Mouse (Mus musculus) bone marrow macrophage, adult 2 months (primary cell): ENCODE measurements at regions not wholly inside any gene's neighbourhood (a gene's known extent, or its start where the extent isn't known, plus 50 kb on each side); places are given as distances from the start of the nearest gene placed in this dataset.

Source experiments
- H3K27ac ChIP-seq: 2 replicates; pipeline ENCODE4 v1.5.1; 2012; ENCODE audit warnings: low read depth, low read length; ENCODE audit not compliant: insufficient read depth
- H3K4me1 ChIP-seq: 2 replicates; pipeline ENCODE4 v1.6.1; 2012; ENCODE audit warnings: low read length; ENCODE audit not compliant: control insufficient read depth, insufficient read depth
- H3K4me3 ChIP-seq: 2 replicates; pipeline ENCODE4 v1.5.1; 2012; ENCODE audit warnings: mild to moderate bottlenecking, low read length, moderate library complexity; ENCODE audit not compliant: insufficient read depth
- CTCF ChIP-seq: IDR thresholded peaks from 2 replicates; pipeline ENCODE4 v1.5.1; 2012; ENCODE audit warnings: low read depth, mild to moderate bottlenecking, low read length, moderate library complexity
- POLR2A ChIP-seq: IDR thresholded peaks from 2 replicates; pipeline ENCODE4 v1.6.1; 2012; ENCODE audit warnings: mild to moderate bottlenecking, low read depth, low read length, borderline replicate concordance

DNA sequence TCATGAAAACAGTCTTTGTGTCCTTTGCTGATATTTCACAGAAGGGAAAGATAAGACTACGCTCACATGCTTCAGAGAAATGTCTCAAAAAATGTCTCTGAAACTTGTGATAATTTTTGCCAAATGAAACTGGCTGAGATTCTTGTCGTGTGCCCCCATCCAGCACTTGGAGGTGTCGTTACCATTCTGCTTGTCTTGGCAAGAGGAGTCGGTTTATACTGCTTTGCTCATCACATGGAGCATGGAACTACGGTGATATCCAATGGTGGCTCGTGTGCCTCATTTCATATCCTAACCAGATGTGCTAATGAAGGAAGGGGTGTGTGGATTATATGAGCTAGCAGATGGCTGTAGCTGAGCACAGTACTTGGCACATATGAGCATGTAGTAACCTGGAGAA is 169.4 kb upstream of the Etaa1 start:
- Histone ChIP-seq H3K4me3 (no peak overlapping the region), H3K27ac (no peak overlapping the region), H3K4me1 (no peaks in the 10 kb centered on the region)
- no peak for TF ChIP-seq CTCF
- no peak for TF ChIP-seq POLR2A

DNA sequence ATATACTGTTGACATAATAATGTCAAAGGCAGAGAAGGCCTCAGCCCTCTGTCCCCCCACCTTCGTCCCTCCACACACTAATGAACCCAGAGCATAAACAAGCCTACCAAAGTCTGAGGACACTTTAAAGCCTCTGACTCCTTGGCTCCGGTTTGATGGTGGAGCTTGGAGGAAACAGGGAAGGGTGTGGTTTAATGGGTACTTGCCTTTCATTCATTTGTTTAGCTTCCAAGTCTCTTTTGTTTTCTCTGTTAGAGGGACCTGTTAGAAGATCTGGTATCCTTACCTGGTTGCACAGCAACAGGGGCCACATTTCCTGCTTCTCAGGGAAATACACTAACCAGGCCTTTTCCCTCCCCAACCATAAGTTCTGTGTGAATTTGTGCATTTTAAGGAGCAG is 168.9 kb upstream of the Etaa1 start:
- H3K27ac ChIP-seq, result no peak overlapping the region
- TF ChIP-seq POLR2A (no peak), CTCF (no peak)
- H3K4me1 ChIP-seq, result no peaks in the 10 kb centered on the region
- H3K4me3 ChIP-seq, result no peak overlapping the region

DNA sequence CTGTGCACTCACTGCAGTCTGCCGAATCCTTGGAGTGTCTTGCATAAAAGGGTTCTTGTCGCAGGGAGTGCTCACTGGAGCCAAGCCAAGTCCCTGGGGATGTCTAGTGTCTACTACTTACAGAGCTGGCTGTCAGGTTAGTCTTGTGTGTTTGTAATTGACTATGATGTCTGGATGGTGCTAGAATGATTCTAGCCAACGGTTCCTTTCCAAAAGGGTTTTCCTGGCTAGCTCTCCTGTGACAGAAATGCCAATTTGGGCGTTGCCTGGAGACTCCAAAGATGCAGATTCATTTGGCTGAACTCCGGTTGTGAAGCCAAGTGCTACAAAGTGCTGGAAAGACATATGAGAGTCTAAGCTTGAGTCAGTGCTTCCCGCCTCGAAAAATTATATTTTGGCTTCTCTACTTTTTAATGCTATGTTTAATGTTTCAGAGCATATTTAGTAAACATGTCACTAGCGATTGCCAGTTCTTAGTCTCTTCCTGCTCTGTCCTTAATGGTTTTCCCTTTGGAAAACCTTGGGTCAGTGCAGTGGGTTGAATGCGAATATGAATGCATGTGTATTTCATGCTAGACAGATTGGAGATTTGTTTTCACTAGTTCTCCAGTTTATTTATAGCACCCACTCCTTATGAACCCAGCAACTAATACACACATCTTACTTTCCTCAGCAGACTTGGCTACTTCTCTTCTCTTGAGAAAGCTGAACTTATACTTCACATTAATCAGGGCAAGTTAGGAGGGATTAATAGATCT is 162.2 kb upstream of the Etaa1 start:
- TF ChIP-seq POLR2A (no peak), CTCF (no peak)
- H3K4me3 ChIP-seq, result no peak overlapping the region
- no peak overlapping the region for H3K27ac ChIP-seq
- H3K4me1 ChIP-seq, result no peaks in the 10 kb centered on the region

DNA sequence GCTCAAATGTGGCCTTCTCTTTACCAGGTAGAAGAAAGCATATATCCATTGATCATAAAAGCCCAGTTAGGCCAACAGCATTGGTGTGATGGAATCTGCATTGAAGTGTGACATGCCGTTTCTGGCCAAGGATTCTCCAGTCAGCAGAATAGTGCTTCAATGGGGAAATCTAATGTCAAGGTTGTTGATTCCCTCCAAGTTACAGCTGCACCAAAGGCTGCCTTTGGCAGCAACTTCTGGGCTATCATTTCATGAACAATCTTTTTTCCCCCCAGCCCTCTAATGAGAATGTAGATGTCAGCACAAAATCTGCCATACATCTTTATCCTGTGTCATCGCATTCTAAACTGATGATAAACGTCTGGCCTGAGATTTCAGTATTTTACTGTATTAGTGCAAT is 149.2 kb upstream of the Etaa1 start:
- no peak for TF ChIP-seq CTCF
- no peak for TF ChIP-seq POLR2A
- Histone ChIP-seq H3K27ac (no peak overlapping the region), H3K4me3 (no peak overlapping the region), H3K4me1 (no peaks in the 10 kb centered on the region)

DNA sequence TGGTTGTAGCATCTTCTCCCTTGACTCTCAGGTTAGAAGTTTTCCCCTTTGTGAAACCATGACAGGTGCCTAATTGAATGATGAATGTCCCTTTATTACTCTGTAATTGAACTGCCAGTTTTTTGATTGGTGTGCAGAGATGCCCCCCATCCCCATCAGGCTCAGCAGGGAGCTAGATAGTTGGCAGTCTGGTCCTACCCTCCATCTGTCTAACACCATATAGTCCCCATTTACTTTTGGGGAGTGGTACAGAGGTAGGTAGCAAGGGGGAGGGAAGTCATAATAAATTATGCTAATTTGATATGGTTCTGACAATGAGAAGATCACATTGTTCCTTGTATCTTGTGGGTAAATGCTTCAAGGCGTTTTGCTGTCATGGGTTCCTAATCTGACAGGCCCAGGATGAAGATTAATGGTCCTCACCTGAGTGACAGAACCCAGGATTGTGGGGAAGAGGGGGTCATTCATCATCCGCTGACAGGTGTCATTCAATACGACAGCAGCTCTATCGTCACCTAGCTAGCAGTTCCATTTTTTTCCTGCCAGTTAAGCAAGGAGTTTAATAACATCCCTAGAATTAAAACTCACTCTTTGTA is 122.3 kb upstream of the Etaa1 start:
- Histone ChIP-seq H3K4me3 (no peak overlapping the region), H3K27ac (no peak overlapping the region), H3K4me1 (no peaks in the 10 kb centered on the region)
- TF ChIP-seq CTCF (no peak), POLR2A (no peak)

DNA sequence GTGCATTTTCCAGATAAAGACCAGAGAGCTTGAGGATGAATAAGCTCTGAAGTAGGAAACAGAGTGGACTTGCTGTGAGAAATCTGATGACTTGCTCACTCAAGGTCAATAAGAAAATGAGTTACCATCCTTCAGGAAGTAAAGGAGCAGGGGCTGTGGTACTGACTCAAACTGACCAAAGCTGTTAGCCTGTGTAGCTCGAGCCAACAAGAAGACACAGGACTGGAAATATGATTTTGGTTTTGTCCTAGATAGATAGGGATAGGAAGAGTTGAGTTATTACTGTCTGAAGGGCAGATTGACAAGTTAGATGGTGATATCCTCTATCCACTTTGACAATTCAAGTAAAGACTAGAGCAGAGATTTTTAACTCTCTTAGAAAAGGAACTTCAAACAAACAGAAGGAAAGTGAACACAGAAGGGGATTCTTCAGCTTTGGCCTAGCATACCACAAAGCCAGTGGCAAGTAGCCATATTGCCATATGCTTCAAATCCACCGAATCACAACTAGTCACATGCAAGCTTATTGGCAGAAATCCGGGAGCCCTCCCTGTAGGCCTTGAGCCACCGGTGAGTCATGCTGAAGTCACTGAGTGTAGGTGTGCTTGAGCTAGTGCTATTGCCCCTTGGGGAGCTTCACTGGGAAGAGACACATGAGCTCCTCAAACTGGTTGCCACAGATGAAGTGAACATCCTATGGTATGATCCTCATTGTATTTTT is 117.1 kb upstream of the Etaa1 start:
- no peaks in the 10 kb centered on the region for H3K4me1 ChIP-seq
- no peak for TF ChIP-seq POLR2A
- TF ChIP-seq CTCF, result no peak
- no peak overlapping the region for H3K27ac ChIP-seq
- H3K4me3 ChIP-seq, result no peak overlapping the region

DNA sequence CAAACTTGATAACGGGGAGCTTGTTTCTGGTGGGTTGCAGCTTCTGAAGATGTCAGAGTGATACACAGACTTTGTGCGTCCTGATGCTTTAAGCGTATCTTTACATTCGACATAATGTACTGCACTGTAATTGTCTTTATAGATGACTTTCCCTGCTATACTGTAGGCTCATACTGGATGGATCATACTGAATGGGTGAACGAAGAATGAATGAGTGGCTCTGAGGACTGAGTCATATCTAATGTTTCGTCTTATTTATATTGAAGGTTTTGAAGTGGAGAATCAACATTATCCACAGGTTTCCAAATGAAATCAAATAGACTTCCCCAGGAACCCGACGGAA is 116.3 kb upstream of the Etaa1 start:
- Histone ChIP-seq H3K4me1 (no peaks in the 10 kb centered on the region), H3K4me3 (no peak overlapping the region), H3K27ac (no peak overlapping the region)
- no peak for TF ChIP-seq CTCF
- no peak for TF ChIP-seq POLR2A

DNA sequence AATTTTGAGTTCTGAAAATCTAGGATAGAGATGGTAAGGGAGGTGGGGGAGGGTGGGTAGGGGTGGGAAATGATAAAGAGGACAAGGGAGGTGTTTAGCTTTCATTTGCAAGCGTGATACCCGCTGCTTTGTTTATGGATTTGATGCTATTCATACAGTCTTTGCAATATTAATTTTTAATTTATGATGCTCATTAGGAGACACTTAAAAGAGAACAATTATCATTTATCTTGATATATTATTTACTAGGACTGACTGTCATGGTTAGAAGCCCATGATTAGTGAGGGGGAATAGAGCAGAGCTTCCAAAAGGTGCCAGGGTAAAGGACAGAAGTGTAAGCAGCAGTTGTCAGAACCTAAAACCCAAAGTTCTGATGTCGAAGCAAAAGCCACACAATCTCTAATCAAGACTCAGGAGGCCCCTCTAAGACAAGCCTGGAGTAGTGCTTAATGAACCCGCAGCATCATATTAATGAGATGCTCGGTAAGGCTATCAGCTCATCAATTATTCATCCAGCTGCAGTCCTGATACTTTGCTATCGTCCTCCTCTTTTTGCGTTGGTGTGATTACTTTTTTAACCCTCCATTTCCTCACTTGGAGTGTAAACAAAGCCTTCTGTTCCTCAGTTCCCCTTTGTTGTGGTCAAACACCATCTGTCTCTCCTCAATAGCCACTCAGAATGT is 115.8 kb upstream of the Etaa1 start:
- no peak overlapping the region for H3K4me3 ChIP-seq
- H3K4me1 ChIP-seq, result no peaks in the 10 kb centered on the region
- TF ChIP-seq CTCF (no peak), POLR2A (no peak)
- H3K27ac ChIP-seq, result no peak overlapping the region

DNA sequence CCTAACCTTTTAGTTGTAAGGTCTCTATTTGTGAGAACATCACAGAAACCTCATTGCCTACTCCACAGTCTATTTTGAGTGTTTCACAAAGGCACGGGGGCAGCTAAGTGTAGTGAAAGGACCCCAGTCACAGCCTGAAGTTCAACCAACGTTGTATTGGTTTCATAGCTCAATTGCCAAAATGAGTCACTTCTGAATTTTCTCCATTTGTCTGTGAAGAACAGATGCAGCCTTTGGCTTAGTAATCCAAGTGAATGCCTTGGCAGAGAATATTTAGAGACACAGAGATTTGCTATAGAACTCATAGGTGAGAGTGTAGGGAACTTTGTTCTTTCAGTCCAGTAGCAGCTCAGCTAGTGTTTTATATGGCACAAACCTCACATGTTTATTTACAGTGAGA is 114.4 kb upstream of the Etaa1 start:
- Histone ChIP-seq H3K27ac (no peak overlapping the region), H3K4me1 (no peaks in the 10 kb centered on the region), H3K4me3 (no peak overlapping the region)
- TF ChIP-seq POLR2A (no peak), CTCF (no peak)

DNA sequence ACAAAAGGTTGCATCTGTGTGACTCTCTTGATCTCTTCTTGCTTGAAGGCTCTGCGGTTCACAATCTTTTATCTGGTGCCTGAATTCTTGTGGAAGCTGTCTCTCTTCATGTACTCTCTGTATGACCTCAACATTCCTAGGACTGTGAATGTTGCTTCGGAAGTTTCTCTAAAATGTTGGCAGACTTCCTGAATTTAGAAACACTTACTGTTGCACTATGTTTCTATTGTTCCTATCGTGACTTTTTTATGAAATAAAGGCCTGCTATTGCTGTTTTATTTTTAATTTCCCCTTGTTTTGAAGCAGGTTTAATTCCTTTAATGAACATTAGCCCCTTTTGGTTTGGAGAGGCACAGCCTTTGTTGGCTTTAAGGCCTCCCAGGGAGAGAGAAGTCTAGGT is 114.0 kb upstream of the Etaa1 start:
- Histone ChIP-seq H3K27ac (no peak overlapping the region), H3K4me1 (no peaks in the 10 kb centered on the region), H3K4me3 (no peak overlapping the region)
- TF ChIP-seq POLR2A (no peak), CTCF (no peak)
